Mouse (Mus musculus): ENCODE measurements around the gene Gm21885.

GRCm38 (mm10) chr11:94242760-94243421 is 38.8 kb upstream of the Gm21885 start:
- TF ChIP-seq CTCF (IDR thresholded peaks at IDR 0.05) = no peak
- TF ChIP-seq POLR2A (IDR thresholded peaks at IDR 0.05; ENCODE audit: insufficient read depth, low read depth, low read length) = no peak
- TF ChIP-seq EP300 (IDR thresholded peaks at IDR 0.05; ENCODE audit: insufficient read depth, low read depth, low read length) = no peak
